ENCODE assay signal across 8 mouse cellular contexts in genomic region chr9:85328259-85328658, GRCm38 (mm10). TPM values are rescaled to one million over a fixed set of nuclear protein-coding genes. Genes with fewer than 3 reads are reported as not detected.
DNase-seq lines count a peak whose midpoint lies in the region; ATAC-seq and TF ChIP-seq lines count a peak whose summit lies in the region.

No protein-coding gene starts in this region.

- H3K27me3 ChIP-seq in hindbrain, embryonic 11.5 days (ENCODE audit: control insufficient read depth, insufficient read depth, low read length): no peaks in the 10 kb centered on the region; the same call in 1 of the 2 replicates
- H3K27me3 ChIP-seq in lung, postnatal 0 days (replicated peaks; ENCODE audit: insufficient read depth, low read length): no peaks in the 10 kb centered on the region

- H3K4me3 ChIP-seq in hindbrain, embryonic 11.5 days (ENCODE audit: low read depth, low read length): peak overlapping the region; percentile 66
- peak overlapping the region; percentile 85 for H3K4me3 ChIP-seq in lung, postnatal 0 days (ENCODE audit: low read depth, low read length)

- H3K4me2 ChIP-seq in hindbrain, embryonic 11.5 days (replicated peaks; ENCODE audit: low read depth, low read length): peak overlapping the region; percentile 87
- peak overlapping the region; percentile 95 for H3K4me2 ChIP-seq in lung, postnatal 0 days (replicated peaks; ENCODE audit: low read depth, low read length)

- H3K27ac ChIP-seq in hindbrain, embryonic 11.5 days (ENCODE audit: low read depth, low read length): no peak overlapping the region
- peak overlapping the region; percentile 84 for H3K27ac ChIP-seq in lung, postnatal 0 days (ENCODE audit: low read length)

- no peak for TF ChIP-seq EP300 in lung, postnatal 0 days (IDR thresholded peaks at IDR 0.05)

- peaks cover 4% of the 10 kb centered on the region; the same call in 1 of the 2 replicates for H3K4me1 ChIP-seq in hindbrain, embryonic 11.5 days (replicated peaks; ENCODE audit: control insufficient read depth, insufficient read depth, low read length)
- no peaks in the 10 kb centered on the region for H3K4me1 ChIP-seq in lung, postnatal 0 days (ENCODE audit: insufficient read depth, low read depth, low read length)

- 1% methylated on average over 16 of the region's 16 CpGs for WGBS in hindbrain, embryonic 11.5 days
- under 1% methylated on average over 16 of the region's 16 CpGs for WGBS in lung, postnatal 0 days

- peak; percentile 68 for DNase-seq in MEL-GATA-1-ER (ENCODE audit: extremely low read depth, low read depth)
- DNase-seq in cerebellum, adult 9-11 months: peak; percentile 17
- DNase-seq in frontal cortex, adult 2 months (ENCODE audit: extremely low spot score in 1 of 2, low spot score in 1 of 2): peak; percentile 53 to 89
- DNase-seq in hindbrain, embryonic 11.5 days (ENCODE audit: low spot score): peak; percentile 95
- DNase-seq in layer of hippocampus, postnatal 10 days (ENCODE audit: low spot score in 2 of 2): peak; percentile 93
- DNase-seq in lung, postnatal 0 days (ENCODE audit: low spot score): peak; percentile 86
- DNase-seq in ovary, postnatal 10 days (ENCODE audit: low spot score): peak; percentile 91
- peak; percentile 88 for DNase-seq in thymus, postnatal 14 days

- ATAC-seq in hindbrain, embryonic 11.5 days (ENCODE audit: low FRiP score): peak; percentile 51
- ATAC-seq in lung, postnatal 0 days: peak; percentile 23

- H3K36me3 ChIP-seq in hindbrain, embryonic 11.5 days (ENCODE audit: control insufficient read depth, insufficient read depth, low read length): no peaks in the 10 kb centered on the region
- H3K36me3 ChIP-seq in lung, postnatal 0 days (ENCODE audit: insufficient read depth, low read length): no peaks in the 10 kb centered on the region

- H3K9me3 ChIP-seq in hindbrain, embryonic 11.5 days (ENCODE audit: control insufficient read depth, low read length): no peaks in the 10 kb centered on the region
- no peaks in the 10 kb centered on the region for H3K9me3 ChIP-seq in lung, postnatal 0 days (ENCODE audit: low read length)

- peak overlapping the region; percentile 54; the same call in 1 of the 2 replicates for H3K9ac ChIP-seq in hindbrain, embryonic 11.5 days (ENCODE audit: low read depth, low read length)
- peak overlapping the region; percentile 48; the same call in 1 of the 2 replicates for H3K9ac ChIP-seq in lung, postnatal 0 days (replicated peaks; ENCODE audit: low read depth)

- TF ChIP-seq CTCF in lung, postnatal 0 days (IDR thresholded peaks at IDR 0.05): peak; percentile 98

RNA-seq across cellular contexts. Expression of gene Tent5a, which starts 1.1 kb away (rescaled TPM):
- 2.1 and 2.2 TPM in 2 replicates for polyA plus RNA-seq in frontal cortex, adult 2 months (2012; rRNA removed)
- polyA plus RNA-seq in hindbrain, embryonic 11.5 days (2014; fragmentation: Nextera tagmentation; extraction: Ambion mirVana): 4.9 and 5.2 TPM in 2 replicates
- 1 to 10 TPM; 2.7 TPM for total RNA-seq in layer of hippocampus, postnatal 10 days (2021)
- polyA plus RNA-seq in lung, postnatal 0 days (2015; fragmentation: Nextera tagmentation; extraction: Ambion mirVana): 6.8 and 7.1 TPM in 2 replicates

RNA-seq across cellular contexts. Expression of gene Gm11114, which starts 15.7 kb away (rescaled TPM):
- polyA plus RNA-seq in frontal cortex, adult 2 months (2012; rRNA removed): not detected in 2 replicates
- not detected in 2 replicates for polyA plus RNA-seq in hindbrain, embryonic 11.5 days (2014; fragmentation: Nextera tagmentation; extraction: Ambion mirVana)
- total RNA-seq in layer of hippocampus, postnatal 10 days (2021): not detected
- polyA plus RNA-seq in lung, postnatal 0 days (2015; fragmentation: Nextera tagmentation; extraction: Ambion mirVana): not detected in 2 replicates

Comparison
In these comparisons a context has a peak if more than half of its experiments do, and no peak if none do; other contexts are left out.
1. DNase-seq: peak in every context shown above with its lines; median percentile 95 in hindbrain, embryonic 11.5 days; 93 in layer of hippocampus, postnatal 10 days; 91 in ovary, postnatal 10 days; 88 in thymus, postnatal 14 days; 86 in lung, postnatal 0 days; 71 in frontal cortex, adult 2 months; 68 in MEL-GATA-1-ER; 17 in cerebellum, adult 9-11 months.